Mouse (Mus musculus): Measurements from ENCODE around the gene Rgs6.

- TF ChIP-seq POLR2A (IDR thresholded peaks at IDR 0.05; ENCODE audit: extremely low read depth, insufficient read depth, low read length): no peak
- no peak for TF ChIP-seq CTCF (IDR thresholded peaks at IDR 0.05; ENCODE audit: low read depth, low read length)
These were observed 451.8 kb downstream of the Rgs6 start for GRCm38 (mm10) chr12:83039859-83040258.
